Mouse (Mus musculus): ENCODE results near the gene Gmfg.

GRCm38 (mm10) chr7:28393272-28393951, 43.8 kb upstream of the Gmfg start:
- TF ChIP-seq POLR2A (IDR thresholded peaks at IDR 0.05; ENCODE audit: borderline replicate concordance, insufficient read depth, low read length) (no peak), CTCF (IDR thresholded peaks at IDR 0.05; ENCODE audit: borderline replicate concordance, insufficient read depth, low read depth, low read length) (no peak)

Data from cerebellum, adult 2 months (tissue).